Mouse (Mus musculus) left cerebral cortex, adult 9 months (tissue): Measurements from ENCODE around the gene Gm49340.
A peak's percentile ranks its signal among the peaks of the same experiment; 100 is the strongest.
"Not testable (repeated sequence)": the region's sequence is repeated elsewhere in the genome, so short reads cannot be mapped to it uniquely, and the experiment has no call there.

Source experiments
- DNase-seq, 2 experiments: peaks; one replicate each; pipeline ENCODE4 v3.0.0; 2022; ENCODE audit warnings: low spot score in 2 of 2

The Gm49340 gene

DNA sequence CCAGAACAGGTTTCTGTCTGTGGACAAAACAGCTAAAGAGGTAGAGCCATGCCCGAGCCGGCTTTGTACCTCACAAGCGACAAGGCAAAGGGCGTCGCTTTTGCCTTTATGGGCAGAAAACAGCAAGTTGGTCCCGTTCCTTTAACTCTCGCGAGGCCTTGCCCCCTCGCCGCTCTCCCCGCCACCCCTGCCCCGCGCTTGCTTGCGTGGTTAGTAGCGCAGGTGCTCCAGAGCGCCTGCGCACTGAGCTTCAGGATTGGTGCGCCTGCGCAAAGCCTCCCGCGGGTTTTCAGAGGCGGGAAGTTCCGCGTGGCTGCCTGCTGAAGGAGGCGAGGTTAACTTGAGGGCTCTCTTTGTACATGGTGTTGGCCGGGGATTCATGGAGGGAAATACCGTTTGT is at the start of gene Gm49340, which contains the start of the genes Aspa and Spata22:
Gm49340 (plus strand) TSS at position 300 of the 400 bp plus-strand sequence.
Aspa (minus strand) TSS at position 155 of the 400 bp plus-strand sequence.
Spata22 (plus strand) TSS at position 300 of the 400 bp plus-strand sequence.
- no peak for DNase-seq

DNA sequence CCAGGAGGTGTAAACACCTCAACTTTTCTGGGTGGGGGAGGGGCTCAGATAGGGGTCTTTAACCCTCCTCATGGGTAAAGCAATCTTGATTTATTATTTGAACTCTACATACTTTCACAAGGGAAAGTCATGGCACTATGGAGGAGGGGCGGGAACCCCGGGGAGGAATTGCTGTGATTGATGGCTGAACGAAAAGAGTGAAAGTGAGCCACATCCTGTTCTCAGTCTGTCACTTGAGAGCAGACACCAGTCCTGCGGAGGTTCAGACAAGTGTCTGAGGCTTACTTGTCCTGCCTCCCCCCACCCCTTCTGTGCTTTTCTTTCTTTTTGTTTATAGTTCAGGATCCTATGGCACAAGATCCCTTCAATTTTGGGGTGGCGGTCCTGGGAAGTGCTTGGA is 48.8 kb upstream of the Gm49340 start:
- DNase-seq, result no peak

DNA sequence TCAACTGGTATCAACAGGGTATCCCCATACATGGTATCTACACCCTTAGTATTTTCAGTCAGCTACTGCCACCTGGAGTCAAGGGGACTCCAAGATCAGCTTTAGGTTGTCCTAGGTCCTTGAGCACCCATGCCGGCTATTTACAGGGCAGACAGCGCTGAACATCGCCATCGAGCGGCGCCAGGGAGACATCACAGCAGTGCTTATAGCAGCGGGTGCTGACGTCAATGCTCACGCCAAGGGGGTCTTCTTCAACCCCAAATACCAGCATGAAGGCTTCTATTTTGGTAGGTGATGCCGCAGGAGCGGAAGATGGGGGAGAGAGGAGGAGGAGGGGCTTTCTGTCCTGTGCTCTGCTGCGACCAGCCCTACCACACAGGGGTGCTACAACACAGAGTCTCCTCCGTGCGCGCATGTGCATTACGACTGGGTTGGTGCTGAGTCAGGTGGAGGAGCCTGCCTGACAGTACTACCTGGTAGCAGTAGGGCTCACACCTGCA is 48.0 kb upstream of the Gm49340 start:
- DNase-seq, result peak; percentile 70 to 84

DNA sequence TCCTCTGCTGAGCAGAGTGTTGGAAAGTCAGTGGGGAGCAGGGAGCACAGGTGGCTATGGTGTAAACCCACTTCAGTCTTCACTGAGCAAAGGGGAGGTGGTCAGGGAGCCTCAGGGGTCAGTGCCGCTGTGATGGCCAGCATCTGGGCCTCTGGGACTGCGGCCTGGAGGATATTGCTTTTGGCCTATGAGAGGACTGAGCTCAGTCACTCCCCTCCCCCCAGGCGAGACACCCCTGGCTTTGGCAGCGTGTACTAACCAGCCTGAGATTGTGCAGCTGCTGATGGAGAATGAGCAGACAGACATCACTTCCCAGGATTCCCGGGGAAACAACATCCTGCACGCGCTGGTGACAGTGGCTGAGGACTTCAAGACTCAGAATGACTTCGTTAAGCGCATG is 46.2 kb upstream of the Gm49340 start:
- DNase-seq, result no peak

DNA sequence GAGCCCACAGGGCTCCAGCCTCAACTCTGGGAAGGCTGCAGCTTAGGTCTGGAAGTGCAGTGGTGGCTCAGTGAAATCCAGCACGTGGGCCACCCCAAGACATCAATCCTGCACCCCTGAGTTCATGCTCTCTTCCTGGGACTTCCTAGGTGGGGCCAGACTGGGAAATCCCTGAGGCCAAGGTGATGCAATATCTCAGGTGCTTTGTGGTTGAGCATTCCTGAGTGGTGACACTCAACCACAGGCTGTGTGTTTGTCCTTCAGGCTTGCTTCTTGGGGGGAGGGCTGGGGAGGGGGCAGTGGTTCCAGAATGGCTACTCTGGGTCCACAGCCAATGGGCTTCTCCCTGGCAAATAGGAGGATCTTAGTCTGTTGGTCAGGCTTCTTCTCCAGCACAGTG is 45.6 kb upstream of the Gm49340 start:
- no peak for DNase-seq

DNA sequence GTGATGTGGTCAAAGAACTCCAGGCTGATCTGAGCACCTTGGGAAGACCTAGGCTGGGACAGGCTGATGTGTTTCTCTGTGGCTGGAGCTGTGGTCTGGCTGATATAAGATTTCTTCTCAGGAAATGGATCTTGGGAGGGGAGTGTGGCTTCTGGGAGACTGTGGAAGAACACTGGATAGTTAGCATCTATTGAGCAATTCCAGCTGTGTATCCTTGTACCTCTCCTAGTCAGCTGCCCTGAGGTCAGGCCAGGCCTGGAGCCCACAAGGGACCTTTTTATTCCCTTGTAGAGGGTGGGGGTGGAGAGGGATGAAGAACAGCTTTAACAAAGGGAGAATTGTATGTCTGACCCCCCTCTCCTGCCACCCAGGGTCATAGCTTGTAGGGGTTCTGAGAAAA is 45.2 kb upstream of the Gm49340 start:
- DNase-seq, result no peak

DNA sequence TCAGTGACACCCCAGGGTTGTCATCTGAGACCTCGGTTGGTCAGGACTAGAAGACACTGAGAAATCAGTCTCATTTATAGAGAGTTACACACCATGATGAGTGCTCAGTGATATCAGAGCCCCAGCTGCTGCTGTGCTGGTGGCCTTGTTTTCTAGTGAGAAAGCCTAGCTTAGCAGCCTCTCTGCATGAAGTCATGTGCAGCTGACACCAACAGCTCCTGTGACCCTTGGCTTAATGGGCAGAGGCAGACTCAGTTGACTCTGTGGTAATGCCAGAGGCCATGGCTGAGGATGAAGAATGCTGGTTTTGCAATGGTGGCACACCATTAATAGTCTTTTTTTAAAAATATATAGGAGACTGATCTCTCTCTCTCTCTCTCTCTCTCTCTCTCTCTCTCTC is 39.9 kb upstream of the Gm49340 start:
- DNase-seq, result no peak

DNA sequence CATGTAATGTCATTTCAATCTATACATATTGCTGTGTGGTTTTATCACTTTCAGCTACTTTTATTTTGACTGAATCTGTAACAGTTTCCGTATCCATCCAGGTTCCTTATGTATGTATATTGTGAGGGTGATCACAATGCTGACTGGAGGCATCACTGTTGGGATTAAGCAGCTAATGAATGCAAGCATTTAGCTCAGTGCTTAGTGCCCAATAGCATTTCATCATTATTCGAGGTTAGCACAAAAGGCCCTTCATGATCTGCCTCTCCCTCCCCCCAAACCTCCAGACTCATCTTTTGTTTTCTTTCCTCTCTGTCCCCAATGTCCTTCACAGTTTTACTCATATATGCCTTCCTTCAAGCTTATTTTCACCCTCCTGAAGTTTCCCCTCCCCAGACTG is 26.4 kb upstream of the Gm49340 start:
- no peak for DNase-seq

DNA sequence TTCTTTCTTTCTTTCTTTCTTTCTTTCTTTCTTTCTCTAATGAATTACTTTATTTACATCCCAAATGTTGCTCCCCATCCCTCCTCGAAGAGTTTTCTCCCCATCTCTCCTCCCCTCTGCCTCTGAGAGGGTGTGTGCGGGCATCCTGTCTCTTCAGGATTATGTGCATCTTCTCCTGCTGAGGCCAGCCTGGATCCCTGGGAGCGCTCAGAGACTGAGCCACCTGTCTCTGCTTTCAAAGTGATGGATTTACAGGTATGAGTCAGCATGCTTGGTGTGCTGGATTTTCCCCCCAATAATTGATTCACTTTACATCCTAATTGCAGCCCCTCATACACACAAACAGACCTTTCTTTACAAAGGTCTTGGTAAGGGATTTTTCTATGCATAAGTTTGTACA is 13.6 kb upstream of the Gm49340 start:
- no peak for DNase-seq

DNA sequence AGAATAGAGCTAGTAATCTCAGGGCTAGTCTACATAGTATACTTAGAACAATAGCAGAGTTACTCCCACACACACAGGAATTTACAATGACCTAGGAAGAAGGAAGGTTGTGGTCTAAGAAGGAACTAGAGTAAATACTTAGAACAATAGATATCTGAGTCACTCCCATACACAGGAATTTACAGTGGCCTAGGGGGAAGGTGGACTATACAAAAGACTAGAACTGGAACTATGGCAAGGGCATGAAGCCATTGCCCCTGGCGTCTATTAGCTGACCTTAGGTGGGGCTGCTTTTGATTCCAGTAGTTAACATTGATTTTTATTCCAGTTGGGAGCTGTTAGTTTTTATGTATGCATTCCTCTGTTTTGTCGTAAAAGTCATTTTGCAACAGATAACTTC is 11.0 kb upstream of the Gm49340 start:
- not testable (repeated sequence) for DNase-seq

DNA sequence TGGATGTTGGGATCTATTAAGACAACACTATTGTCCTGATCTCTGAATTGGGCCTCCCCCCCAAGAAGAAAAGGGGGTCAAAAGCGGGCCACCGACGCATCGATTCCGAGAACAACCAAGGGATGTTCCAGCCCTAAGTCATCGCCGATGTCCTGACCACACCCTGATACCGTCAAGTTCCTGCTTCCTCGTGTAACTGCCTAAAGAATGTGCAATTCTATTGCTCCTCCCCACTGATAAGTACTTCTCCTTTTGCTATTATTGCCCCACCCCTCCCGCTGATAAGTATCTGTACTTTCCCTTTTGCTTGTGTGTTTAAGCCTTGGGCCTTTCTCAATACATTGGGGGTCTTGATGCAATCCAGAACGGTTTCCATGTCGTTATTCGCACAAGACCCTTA is 8.5 kb upstream of the Gm49340 start:
- DNase-seq, result not testable (repeated sequence)

DNA sequence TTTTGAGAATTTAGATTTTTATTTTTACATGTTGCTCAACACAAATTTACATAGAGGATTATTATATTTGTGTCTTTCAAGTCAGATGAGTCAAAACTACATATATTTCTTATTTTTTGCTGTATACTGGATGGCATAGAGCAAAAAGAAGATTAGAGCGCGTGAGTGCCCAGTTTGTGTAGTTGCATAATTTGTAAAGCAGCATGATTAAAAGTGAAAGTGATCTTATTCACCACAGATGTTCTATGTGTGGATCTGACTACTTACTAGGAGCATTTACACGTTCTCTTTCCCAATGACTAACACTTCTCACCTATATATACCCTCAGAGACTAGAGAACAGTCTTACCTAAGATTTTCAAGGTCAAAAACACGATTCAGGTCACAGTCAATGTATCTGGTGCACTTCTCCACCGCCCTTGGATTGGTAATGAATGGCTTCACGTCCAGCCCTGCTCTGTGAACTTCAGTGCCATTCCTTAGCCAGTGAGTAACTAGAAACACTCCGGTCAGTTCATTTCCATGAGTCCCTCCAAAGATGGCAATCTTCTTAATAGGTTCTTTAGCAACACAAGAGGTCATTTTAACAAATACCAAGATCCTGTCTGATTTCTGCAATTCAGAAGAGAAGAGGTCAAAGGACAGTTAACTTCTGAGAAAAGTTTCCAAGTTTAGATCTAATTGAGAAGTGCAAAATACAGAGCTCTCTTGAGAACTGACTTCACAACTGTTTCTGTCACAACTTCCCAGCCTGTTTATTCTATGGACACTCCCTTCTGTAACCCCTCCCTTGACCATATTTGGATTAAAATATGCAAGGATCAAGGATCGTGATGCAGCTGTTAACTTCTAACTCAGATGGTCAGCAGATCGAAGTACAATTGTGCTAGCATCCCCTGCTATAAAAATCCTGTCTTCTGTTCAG is 5.4 kb upstream of the Gm49340 start:
- no peak for DNase-seq

DNA sequence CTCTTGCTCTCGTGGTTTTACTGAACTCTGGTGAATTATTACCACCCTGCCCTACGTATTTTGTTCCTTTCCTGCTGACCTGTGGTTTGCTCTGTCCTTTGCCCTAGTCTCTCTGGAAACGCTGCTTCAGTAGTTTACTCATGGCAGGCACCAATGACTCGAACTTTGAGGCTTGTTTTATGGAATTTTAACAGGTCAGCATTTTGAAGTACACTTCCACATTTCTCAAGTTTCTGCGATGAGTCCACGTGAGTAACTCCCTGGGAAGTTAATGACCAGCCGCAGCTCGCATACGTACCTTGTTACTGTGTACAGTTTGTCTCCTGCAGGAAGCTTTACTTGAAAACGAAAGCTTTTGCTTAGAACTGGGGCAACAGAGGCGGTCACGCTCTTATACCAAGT is 3.1 kb upstream of the Gm49340 start:
- no peak for DNase-seq

DNA sequence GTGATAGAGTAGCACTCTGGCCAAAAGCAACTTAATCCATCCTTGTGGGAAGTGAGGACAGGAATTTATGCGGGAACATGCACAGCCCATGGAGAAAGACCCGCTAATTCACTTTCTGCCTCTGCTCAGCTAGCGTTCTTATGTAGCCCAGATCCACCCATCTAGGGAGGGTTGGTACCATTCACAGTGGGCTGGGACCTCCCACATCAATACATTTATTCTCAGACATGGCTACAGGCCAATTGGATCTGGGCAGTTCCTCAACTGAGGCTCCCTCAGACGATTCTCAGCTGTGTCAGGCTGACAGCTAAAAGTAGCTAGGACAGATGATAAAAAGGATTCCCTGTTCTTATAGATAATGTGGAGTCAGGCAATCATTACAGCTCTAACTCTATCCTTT is 2.2 kb upstream of the Gm49340 start:
- no peak for DNase-seq

DNA sequence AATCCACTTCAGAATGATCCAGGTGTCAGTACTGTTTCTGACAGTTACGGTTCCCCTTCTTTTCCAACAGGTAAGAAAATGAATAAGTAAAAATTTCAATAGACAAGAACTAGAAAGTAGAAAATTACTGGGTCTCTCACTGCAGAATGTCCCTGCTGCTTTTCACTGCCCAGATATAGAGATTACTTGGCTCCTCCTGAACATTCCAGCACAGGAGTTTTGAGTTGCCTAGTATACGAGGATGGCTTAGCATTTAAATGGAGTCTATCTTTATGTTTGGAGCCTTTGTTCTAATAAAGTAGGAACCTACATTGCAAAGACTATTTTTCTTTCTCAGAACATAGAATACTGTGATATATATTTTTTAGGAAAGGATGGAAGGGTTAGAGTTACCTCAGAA is 3.8 kb downstream of the Gm49340 start:
- no peak for DNase-seq

DNA sequence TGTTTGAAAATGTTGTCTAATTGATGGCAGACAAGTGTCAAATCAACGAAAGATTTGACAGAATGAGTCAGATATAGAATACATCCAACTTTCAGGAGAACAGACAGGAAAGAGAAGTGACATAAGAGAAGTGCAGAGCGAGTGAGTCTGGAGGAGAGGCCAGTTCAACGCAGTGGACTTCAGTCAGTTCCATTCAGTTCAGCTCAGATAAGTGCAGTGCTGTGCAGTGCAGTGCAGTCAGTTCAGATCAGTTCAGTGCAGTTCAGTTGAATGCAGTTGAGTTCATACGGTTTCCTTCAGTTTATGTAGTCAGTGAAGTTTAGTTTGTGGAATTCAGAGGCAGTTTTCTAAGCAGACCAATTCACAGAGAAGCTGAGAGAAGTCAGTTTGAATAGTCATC is 7.4 kb downstream of the Gm49340 start:
- DNase-seq, result no peak

DNA sequence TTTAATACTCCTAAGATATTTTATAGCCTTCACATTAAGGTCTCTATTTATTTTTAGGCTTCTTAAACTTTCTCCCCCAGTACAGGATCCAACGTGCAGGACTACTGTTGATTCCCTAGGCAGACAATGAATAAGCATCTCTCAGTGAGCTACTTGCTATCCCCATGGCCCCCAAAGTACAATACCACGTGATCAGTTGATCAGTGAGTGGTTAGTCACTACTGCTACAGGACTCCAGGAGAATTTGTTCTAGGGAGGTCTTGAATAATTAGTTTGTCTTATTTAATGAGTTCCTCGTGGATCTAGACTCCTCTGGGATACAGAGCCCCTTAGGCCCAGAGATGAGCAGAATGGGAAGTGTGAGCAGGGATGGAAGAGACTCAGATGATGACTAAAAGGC is 20.9 kb downstream of the Gm49340 start, which contains the start of gene Olfr20:
Olfr20 (plus strand) TSS at position 301 of the 400 bp plus-strand sequence.
- DNase-seq, result no peak

DNA sequence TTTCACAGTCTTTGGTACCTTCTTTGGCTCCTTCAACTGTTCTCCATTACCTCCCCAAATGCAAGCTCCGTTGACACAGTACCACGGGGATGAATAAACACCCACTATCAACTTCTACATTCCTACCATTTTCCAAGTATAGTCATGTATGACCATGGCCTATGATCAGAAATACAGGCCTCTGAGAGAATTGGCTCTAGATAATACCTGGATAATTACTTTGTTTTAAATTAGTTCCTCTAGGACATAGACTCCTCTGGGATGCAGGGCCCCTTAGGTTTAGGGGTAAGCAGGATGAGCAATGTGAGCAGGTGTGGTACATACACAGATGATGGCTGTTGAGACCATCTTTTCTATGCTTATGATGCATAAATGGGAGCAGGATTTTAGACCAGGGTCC is 41.4 kb downstream of the Gm49340 start, which contains the start of gene Olfr376:
Olfr376 (plus strand) TSS at position 301 of the 400 bp plus-strand sequence.
- no peak for DNase-seq

DNA sequence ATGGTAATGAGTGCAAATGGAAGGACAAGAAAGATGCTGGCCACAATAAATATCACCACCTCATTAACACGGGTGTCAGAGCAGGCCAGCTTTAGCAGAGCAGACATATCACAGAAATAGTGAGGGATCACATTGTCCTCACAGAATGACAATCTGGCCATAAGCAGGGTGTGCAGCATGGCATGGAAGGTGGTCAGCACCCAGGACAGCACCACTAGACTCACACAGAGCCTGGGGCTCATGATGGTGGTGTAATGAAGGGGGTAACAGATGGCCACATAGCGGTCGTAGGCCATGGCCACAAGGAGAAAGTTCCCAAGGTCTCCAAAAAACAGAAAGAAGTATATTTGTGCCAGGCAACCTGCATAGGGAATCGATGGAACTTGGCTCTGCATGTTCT is 65.8 kb downstream of the Gm49340 start:
- DNase-seq, result no peak

DNA sequence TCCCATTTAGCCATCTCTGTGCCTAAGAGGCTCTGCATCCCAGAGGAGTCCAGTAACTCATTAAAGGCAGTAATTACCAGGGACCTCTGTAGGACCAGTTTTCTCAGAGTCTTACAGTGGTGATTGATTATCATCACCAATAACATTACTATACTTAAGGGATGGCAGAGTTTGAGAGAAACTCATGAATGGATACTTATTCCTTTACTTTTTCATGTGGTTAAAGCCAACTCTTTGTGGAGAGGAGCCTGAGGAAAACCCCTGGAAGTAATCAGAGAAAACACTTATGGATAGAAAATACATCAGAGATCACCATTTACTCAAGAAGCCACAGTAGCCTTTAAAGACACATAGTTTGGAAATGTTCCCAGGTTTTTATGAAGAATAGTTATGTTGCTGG is 70.0 kb downstream of the Gm49340 start, which contains the start of gene Olfr1:
Olfr1 (minus strand) TSS at position 101 of the 400 bp plus-strand sequence.
- DNase-seq, result no peak
